Mouse (Mus musculus): ENCODE measurements at regions not wholly inside any gene's neighbourhood (a gene's known extent, or its start where the extent isn't known, plus 50 kb on each side); places are given as distances from the start of the nearest gene placed in this dataset.

DNA sequence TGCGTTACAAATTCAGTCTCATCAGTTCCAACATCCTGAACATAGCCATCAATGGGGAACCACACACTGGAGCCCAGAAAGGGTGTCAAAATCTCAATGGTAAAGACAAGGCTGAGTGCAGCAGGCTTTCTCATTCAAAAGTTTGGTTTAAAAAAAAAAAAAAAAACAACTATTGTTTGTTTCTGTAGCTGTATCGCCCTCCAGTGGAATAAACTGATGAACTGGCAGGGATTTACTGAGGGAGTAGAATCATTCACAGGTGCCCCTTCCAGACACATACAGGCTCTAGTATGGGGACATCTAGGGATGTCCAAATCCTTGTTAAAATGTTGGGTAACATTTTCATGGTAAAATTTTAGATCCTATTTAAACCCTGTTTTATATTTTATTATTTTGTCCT, 361.6 kb upstream of the Lmcd1 start:
- no peak for ATAC-seq

DNA sequence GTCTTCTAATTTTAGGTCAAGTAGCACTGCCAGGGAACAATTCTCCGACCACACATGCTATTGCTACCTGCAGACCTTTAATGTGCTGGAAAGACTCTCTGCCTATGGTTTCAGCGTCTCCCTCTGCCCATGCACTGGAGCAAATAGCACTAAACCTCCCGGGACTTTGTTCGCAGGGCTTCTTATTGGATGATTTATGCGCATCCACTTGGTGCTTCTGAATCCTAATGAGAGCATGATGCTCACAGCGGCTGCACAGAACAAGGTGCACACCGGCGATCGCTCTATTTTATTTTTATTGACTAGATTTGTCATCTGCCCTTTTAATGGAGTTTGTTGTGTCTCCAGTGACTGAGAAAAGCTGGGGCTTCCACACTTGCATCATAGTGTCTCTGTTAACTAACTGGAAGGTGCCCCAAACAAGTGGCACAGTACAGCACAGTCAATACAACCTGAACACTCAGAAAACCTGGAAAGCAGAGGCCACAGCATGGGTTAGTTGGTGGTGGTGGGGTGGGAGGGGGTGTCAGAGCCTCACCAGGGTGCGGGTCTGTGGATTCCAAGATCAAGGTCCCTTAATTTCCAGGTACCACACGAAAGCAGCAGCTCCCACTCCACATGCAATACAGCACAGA, 359.7 kb upstream of the Lmcd1 start:
- no peak for ATAC-seq

GRCm38 (mm10) chr6:111917248-111917721, 356.3 kb upstream of the Lmcd1 start:
- ATAC-seq: no peak

GRCm38 (mm10) chr6:111917868-111918597, 355.5 kb upstream of the Lmcd1 start:
- no peak for ATAC-seq

DNA sequence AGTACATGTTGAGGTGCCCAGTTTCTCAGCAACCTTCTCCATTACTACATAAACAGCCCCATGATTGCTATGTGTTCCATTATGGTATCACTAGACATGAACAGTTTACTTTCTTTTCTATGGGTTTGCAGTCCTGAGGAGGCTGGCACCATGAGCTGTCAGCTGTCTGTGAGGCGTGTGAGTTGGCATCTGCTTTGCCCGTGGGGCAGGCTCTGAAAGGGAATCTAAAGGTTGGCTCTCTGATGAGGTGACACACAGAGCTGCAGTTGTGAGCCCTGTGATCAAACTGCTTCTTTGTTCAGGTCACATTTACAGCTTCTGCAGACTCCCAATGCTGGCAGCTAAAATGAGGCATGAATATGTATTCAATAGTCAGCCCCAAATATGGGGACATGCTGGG, 341.0 kb upstream of the Lmcd1 start:
- no peak for ATAC-seq

DNA sequence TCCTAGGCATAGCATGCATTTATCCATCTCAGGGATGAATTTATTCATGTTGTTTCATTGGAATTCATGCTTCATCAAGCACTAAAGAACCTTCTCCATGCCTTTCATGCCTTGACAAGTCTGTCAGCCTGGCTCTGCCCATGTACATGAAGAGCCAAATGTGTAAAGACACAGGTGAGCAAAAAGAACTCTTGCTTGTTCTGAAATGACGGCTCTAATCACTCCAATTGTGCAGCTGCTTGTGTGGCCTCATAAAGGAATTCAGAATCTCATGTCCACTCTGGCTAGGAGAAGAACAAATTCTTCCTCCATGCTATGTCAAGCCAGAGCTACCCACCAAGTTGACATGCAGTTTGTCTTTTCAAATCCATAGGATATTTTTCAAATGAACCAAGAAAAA, 319.2 kb upstream of the Lmcd1 start:
- ATAC-seq: no peak

- ATAC-seq: no peak
Measured at GRCm38 (mm10) chr6:111965766-111966165, 307.8 kb upstream of the Lmcd1 start.

DNA sequence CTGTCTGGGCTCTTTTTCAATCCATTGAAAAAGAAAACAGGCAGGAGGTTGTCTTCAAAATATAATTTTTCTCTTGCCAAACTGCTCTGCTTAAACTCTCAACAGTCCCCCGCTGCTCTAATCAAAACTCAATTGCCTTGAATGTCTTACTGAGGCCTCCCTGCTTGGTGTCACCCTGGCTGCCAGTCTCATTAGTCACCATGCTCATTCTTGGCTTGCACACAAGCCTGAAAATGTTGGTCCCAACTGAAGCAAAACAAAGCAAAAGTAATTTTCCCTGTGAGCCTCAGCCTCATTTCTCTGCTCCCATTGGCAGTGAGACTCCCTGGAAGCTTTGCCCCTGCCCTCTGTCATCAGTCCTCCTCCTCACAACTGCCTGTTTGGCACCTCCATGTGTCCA, 288.1 kb upstream of the Lmcd1 start:
- ATAC-seq: no peak

DNA sequence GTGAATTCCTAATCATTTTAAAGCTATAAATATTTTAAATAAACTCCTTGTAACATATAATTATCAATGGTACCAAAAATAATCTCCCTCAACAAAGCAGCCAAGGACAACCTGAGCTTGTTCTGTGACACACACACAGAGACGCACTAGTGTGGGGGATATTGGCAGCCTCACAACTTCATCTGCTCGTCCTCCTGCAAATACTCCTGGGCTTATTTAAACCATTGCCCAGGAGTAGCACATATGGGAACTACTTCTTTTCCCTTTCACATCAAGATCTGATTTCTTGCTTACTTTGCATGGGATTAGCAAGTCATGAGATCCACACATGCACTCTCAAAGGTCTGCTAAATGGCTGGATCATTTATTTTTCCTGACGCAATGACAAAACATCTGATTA, 277.7 kb upstream of the Lmcd1 start:
- no peak for ATAC-seq

GRCm38 (mm10) chr6:112003784-112004471, 269.6 kb upstream of the Lmcd1 start:
- no peak for ATAC-seq

- ATAC-seq: no peak
Measured at GRCm38 (mm10) chr6:112026261-112027205, 247.0 kb upstream of the Lmcd1 start.

DNA sequence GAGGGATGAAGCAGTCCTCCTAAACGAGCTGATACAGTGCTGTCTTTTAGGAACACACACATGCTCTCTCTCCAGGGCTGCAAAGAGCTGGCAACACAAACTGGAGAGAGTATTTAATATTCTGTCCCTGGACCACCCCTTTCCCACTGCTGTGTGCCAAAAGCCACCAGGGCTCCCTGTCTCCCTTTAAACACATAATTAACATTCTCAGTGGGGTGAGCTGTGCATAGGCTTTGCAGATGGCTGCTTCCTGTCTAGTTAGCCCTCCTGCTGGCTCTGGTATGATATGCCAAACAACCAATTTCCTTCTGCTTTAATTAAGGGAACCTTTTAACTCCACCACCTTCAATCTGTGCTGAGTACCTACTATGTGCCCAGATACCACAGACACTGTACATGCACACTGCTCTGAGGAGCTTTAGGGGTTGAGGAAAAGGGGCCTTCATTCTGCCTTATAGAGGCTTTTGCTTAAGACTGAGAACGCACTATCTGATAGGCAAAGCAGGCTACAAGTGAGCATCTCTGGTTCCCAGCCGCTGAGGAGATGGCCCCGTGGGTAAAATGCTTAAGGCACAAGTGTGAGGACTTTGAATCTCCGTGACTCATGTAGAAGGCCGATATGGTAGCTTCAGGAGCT, 222.9 kb upstream of the Lmcd1 start:
- ATAC-seq: no peak

GRCm38 (mm10) chr6:112052193-112052592, 221.4 kb upstream of the Lmcd1 start:
- no peak for ATAC-seq

GRCm38 (mm10) chr6:112057895-112058294, 215.7 kb upstream of the Lmcd1 start:
- no peak for ATAC-seq

DNA sequence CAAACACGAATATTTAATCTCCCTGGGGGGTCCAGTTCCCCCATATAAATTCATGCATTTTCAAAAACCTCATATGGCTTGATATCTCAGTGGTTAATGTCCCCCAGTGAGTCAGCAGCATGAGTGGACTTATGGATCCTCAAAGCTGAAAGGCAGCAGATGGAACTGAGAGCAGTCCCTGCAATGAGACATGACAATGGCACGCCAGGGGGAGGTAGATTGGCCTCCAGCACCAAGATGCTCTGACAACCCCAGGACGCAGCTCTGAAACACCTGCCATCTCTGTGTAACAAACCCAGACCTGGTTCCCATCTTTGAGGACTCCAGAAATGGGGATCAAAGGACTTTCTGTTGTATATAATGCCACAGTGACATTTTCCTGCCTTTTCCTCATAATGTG, 210.6 kb upstream of the Lmcd1 start:
- ATAC-seq: no peak

DNA sequence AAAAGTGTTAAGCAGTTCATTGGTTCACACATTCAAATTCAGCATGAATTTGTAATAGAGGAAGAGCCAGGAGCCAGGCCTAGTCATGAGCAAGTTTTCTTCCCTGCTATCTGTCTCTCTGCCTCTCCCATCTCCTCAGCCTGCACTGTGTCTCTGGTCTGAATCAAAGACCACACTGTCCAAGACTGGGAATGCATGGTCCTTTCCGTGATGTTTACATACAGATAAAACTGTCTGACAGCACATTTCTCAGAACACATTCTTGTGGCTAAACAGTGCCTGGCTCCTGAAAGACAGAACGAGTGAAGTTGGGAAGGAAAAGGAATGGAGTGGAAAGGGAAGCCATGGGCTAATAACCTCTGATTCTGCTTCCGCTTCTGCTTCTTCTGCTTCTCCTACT, 183.0 kb upstream of the Lmcd1 start:
- no peak for ATAC-seq

DNA sequence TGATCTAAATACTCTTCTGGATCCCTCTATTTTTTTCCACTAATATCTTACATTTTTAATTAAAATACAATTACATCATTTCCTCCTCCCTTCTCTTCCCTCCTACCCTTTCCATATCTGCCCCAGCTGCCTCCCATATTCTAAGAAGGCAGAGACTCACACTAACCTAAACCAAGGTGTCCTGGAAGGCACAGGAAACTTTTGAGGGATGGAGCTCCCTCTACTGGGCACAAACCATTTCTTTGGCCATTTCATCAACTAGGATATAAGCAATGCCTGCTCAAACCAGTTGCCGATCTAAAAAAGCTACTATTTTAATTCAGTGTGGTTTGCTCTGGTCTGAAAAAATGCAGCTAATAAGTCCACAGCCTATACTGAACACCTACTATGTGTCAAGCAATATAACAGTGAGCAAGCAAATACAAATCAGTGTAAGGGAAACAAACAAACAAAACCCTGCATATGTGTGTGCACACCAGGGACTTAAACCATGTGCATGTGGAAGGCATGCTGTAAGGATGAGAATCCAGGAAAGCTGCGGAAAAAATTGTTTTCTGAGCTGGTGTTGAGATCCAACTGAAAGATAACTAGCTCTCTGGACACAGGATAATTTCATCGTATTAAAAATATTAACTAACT, 182.3 kb upstream of the Lmcd1 start:
- no peak for ATAC-seq

GRCm38 (mm10) chr6:112093300-112093699, 180.3 kb upstream of the Lmcd1 start:
- ATAC-seq: no peak

DNA sequence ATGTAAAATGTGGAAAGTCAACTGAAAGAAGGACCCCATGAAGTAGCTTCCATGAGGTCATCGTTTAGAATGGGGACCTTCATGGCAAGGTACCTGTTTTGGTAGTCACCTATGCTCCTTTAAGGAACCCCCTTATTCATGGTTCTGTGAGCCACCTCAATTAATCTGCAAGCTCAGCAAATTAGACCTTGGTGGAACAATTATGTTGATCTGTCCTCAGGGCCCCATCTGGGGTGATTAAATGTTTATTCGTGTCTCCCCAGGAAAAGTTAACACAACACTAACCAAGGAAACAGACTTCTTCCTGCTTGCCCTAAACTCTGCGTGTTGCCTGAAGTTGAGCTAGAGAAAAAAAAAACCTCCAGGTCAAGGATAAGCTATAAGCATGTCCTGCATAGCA, 175.9 kb upstream of the Lmcd1 start:
- ATAC-seq: no peak

DNA sequence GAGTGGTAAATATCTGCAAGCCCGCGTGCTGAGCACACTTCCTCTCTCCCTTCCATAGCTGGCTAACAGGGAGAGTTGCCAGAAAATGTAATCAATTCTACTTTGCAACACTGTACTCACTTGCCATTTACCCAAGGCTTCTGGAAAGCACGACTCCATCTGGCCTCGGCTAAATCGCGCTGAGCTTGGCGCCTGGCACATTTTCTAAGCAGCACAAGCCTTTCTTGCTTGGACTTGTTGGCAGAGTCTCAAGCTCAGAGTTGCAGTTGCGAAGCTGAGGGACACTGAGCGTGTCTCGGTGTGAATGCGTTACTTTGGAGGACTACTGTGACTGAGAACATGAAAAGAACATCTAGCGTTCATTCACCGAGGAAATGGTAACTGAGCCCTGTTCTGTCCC, 164.9 kb upstream of the Lmcd1 start:
- no peak for ATAC-seq

DNA sequence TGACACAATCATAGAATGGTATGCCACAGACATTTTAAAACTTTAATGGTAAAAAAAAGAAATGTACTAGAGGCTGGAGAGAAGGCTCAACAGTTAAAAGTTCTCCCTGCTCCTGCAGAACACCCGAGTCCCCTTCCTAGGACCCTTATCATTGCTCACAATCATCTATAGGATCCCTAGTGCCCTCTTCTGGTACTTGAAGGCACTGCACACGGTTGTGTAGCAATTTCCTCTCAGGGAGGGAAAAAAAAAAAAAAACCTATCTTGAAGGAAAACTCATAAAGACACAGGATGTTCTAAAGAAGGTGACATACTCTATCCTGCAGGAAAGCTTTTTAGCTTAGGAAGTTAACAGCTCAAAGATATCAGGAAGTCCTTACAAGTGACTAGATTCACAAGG, 154.4 kb upstream of the Lmcd1 start:
- no peak for ATAC-seq

GRCm38 (mm10) chr6:112133522-112133921, 140.0 kb upstream of the Lmcd1 start:
- no peak for ATAC-seq
